Mouse (Mus musculus): Measurements from ENCODE around the gene Dlec1. TPM values are rescaled to one million over a fixed set of nuclear protein-coding genes. Genes with fewer than 3 reads are reported as not detected.

Dlec1 gene
- polyA plus RNA-seq, 1 experiment from 2014 or later: 1.0 TPM

DNA sequence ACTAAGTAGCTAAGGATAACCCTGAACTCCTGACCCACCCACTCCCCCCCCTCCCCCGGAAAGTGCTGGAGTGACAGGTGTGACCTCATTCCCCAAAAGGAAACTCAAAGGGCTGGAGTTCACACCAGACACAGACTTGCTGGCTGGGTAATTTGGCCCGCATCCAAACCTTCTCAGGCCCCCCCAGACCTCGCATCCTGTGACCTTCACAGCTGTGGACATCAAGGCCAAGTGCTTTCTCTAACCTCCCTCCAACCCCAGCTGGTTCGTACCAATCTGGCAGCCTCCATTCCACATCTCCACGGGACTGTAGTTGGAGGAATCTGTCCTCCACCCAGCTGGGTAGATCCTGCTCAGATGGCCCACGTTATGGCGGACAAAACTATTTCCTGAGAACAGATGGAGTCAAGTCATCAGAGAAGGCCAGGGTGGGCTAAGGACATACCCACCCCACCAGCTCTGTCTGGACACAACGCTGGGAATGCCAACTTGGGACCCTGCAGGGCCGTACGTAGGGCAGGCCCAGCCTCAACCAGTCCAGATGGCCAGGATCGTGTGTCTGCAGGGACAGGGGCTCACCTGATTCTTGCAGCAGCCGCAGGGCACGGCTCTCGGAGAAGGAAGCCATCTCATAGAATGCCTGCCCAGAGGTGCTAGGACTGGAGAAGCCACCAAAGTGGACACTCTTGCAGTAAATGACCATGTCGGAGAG, 28.9 kb upstream of the Dlec1 start:
- 86% methylated on average over 15 of the region's 15 CpGs for WGBS
- H3K9me3 ChIP-seq: no peaks in the 10 kb centered on the region
- no peaks in the 10 kb centered on the region for H3K27me3 ChIP-seq
- no peak overlapping the region for H3K9ac ChIP-seq
- H3K36me3 ChIP-seq (replicated peaks): 0 out of 2 replicates have a peak, but pooled peaks cover 3% of the 10 kb centered on the region
- no peak for ATAC-seq (ENCODE audit: low FRiP score)
- no peak overlapping the region for H3K4me3 ChIP-seq (replicated peaks)
- H3K27ac ChIP-seq: no peak overlapping the region
- no peaks in the 10 kb centered on the region for H3K4me1 ChIP-seq
- H3K4me2 ChIP-seq: no peak overlapping the region

DNA sequence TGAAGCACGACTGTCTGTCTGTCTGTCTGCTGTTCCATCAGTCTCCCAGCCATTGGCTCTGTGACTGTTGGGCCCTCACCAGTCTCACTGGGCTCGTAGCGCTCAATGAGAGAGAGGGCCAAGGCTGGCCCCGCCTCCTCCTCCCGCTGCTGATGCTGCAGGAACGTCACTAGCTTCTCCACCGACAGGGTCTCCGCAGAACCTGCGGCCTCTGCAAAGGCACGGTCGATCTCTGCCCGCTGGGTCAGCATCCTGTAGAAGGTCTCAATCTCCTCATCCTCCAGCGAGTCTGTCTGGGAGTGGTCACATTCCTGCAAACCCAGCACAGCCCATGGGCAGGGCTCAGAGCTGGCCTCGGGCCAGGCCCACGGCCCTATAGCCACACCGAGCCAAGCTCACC, 26.6 kb upstream of the Dlec1 start:
- 0 out of 2 replicates have a peak, but pooled peaks cover 3% of the 10 kb centered on the region for H3K36me3 ChIP-seq (replicated peaks)
- H3K27ac ChIP-seq: no peak overlapping the region
- WGBS: 80% methylated on average over 16 of the region's 16 CpGs
- H3K9me3 ChIP-seq: no peaks in the 10 kb centered on the region
- H3K4me3 ChIP-seq (replicated peaks): no peak overlapping the region
- no peak for ATAC-seq (ENCODE audit: low FRiP score)
- H3K9ac ChIP-seq: no peak overlapping the region
- no peaks in the 10 kb centered on the region for H3K27me3 ChIP-seq
- no peak overlapping the region for H3K4me2 ChIP-seq
- H3K4me1 ChIP-seq: no peaks in the 10 kb centered on the region

DNA sequence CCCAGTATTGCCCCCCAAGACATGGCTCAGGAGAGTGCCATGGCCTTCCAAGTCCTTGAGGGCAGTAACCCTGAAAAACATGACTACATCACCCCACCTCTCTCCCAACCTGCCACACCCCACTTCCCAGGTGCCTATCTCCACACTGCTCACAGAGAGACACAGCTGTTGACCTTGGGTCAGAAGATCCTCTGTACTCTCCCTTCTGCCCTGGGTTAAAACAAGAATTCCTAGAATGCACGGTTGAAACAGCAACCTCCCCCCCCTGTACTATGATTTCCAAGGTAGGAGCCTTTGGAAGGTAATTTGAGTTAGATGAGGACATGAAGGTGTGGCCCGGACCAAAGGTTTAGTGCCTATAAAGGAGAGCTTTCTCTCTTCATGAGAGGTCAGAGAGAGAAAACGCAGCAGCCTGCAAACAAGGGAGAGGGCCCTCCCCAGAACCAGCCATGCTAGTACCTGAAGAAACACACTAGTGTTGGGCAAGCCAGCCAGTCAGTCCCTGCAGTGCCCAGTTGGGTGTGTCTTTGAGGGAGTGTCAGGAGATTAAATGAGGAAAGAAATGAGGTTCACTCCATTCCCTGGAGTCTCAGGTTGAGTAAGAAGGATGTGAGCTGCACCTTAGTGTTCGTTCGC, 22.1 kb upstream of the Dlec1 start:
- no peaks in the 10 kb centered on the region for H3K9me3 ChIP-seq
- ATAC-seq (ENCODE audit: low FRiP score): no peak
- WGBS: 85% methylated on average over 5 of the region's 5 CpGs

DNA sequence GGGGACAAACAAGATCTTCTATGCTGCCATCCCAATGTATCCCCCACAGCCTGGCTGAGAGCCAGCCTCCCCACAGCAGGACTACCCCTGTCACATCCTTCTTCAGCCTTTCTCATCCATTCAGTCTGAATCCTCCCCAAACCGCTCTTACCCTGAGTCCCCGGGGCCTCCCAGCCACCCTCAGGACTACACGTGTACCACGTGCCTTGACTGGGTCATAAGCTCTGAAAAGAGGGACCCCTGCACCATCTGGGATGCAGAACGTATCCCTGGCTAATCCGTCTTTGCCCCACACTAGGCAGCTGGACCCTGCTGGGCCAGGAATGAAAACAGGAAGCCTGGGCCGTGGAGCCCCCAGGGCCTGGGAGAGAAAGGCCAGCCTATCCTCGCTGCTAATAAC, 20.2 kb upstream of the Dlec1 start:
- Histone ChIP-seq H3K9me3 (no peaks in the 10 kb centered on the region), H3K27ac (peak overlapping the region; percentile 75), H3K27me3 (peaks cover 9% of the 10 kb centered on the region; the same call in 1 of the 2 replicates), H3K4me2 (0 out of 2 replicates have a peak overlapping the region, but pooled peaks have one; percentile 2), H3K4me1 (peaks cover 25% of the 10 kb centered on the region), H3K36me3 (replicated peaks) (no peaks in the 10 kb centered on the region), H3K9ac (peak overlapping the region; percentile 17; the same call in 1 of the 2 replicates), H3K4me3 (replicated peaks) (no peak overlapping the region)
- 2% methylated on average over 8 of the region's 8 CpGs for WGBS
- peak; percentile 80 for ATAC-seq (ENCODE audit: low FRiP score)

More for the DNA sequence above, 22.1 kb upstream of the Dlec1 start:
- H3K4me1 ChIP-seq: peaks cover 16% of the 10 kb centered on the region
- H3K4me3 ChIP-seq (replicated peaks): no peak overlapping the region
- H3K9ac ChIP-seq: no peak overlapping the region
- H3K4me2 ChIP-seq: no peak overlapping the region
- 0 out of 2 replicates have a peak, but pooled peaks cover under 1% of the 10 kb centered on the region for H3K27me3 ChIP-seq
- H3K27ac ChIP-seq: no peak overlapping the region
- H3K36me3 ChIP-seq (replicated peaks): no peaks in the 10 kb centered on the region

DNA sequence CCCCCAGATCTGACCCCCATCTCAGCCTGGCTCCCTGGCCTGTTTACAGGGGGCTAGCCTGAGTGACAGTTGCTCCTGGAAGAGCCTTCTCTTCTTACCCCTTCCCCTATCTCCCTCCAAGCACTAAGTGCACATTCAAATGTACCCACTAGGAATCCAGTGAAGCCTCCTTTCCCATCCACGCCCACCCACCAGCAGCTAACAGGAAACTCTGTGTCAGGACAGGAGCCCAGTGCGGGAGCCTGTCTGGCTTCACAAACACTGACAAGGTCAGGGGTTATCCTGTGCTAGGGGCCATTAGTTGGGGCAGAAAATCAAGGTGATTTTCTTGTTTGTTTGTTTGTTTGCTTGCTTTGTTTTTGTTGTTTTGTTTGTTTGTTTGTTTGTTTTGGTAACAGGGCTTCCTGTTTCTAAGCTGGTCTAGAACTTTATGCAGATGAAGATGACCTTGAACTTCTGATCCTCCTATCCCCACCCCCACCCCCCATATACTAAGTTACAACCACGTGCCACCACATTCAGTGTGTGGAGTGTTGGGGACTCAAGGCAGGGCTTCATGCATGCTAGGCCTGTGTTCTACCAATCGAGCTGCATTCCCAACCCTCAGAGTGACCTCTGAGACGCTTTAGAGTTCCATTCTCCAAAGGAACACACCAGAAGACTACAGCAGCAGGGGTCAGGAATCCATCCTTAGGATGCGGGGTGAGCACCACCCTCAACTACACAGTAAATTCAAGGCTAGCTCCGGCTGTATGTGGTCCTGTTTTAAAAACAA, 19.4 kb upstream of the Dlec1 start:
- 77% methylated on average over 7 of the region's 7 CpGs for WGBS
- H3K4me2 ChIP-seq: no peak overlapping the region
- no peaks in the 10 kb centered on the region for H3K9me3 ChIP-seq
- H3K4me1 ChIP-seq: peaks cover 31% of the 10 kb centered on the region
- peaks cover 16% of the 10 kb centered on the region; the same call in 1 of the 2 replicates for H3K27me3 ChIP-seq
- no peaks in the 10 kb centered on the region for H3K36me3 ChIP-seq (replicated peaks)
- no peak; the same call in 1 of the 2 replicates for ATAC-seq (ENCODE audit: low FRiP score)
- 0 out of 2 replicates have a peak overlapping the region, but pooled peaks have one; percentile 17 for H3K9ac ChIP-seq
- H3K27ac ChIP-seq: peak overlapping the region; percentile 75
- H3K4me3 ChIP-seq (replicated peaks): no peak overlapping the region

DNA sequence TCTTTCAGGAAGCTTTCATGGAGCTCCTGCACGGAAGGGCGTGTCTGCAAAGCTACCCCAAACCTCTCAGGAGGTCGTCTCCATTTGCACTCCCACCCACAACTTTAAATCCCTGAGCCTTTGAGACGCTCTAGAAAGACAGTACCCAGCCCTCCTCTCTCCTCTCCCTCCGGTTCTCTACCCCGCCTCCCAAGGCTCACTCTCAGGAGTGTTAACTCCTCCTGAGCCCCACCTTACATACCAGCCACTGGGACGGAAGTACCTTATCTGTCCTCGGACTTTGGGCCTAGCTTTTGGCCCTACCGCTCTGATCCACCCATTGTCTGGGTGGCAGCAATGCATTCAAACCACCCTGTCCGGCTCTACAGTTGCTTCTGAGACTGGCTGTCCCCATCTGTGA, 18.3 kb upstream of the Dlec1 start:
- Histone ChIP-seq H3K4me1 (peaks cover 41% of the 10 kb centered on the region), H3K27ac (no peak overlapping the region)

DNA sequence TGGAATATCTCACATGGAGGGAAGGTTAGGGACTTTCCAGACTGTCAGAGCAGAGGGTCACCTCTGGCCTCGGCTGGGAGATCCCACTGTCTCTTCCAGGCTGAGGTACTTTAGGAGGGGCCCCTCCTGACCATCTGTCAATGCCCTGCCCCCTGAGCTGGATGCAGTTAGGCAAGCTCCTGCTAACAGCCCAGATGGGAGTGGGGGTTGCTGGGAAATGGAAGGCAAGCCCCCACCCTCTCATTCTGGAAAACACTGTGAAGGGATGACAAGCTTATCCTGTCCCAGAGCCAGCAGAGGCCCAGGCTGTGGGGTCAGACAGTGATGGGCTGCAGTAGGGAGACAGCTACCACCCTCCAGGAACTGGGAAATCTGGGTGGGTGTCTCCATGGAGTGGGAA, 15.8 kb upstream of the Dlec1 start:
- no peaks in the 10 kb centered on the region for H3K9me3 ChIP-seq
- ATAC-seq (ENCODE audit: low FRiP score): no peak
- H3K4me1 ChIP-seq: peaks cover 44% of the 10 kb centered on the region
- H3K36me3 ChIP-seq (replicated peaks): no peaks in the 10 kb centered on the region
- H3K9ac ChIP-seq: no peak overlapping the region
- 71% methylated on average over 1 of the region's 1 CpGs for WGBS
- peaks cover 42% of the 10 kb centered on the region for H3K27me3 ChIP-seq
- H3K27ac ChIP-seq: no peak overlapping the region
- H3K4me2 ChIP-seq: no peak overlapping the region
- H3K4me3 ChIP-seq (replicated peaks): no peak overlapping the region

More for the DNA sequence above, 18.3 kb upstream of the Dlec1 start:
- no peaks in the 10 kb centered on the region for H3K36me3 ChIP-seq (replicated peaks)
- WGBS: 84% methylated on average over 10 of the region's 10 CpGs
- no peaks in the 10 kb centered on the region for H3K9me3 ChIP-seq
- no peak overlapping the region for H3K9ac ChIP-seq
- H3K27me3 ChIP-seq: peaks cover 23% of the 10 kb centered on the region
- no peak overlapping the region for H3K4me2 ChIP-seq
- no peak for ATAC-seq (ENCODE audit: low FRiP score)
- H3K4me3 ChIP-seq (replicated peaks): no peak overlapping the region

DNA sequence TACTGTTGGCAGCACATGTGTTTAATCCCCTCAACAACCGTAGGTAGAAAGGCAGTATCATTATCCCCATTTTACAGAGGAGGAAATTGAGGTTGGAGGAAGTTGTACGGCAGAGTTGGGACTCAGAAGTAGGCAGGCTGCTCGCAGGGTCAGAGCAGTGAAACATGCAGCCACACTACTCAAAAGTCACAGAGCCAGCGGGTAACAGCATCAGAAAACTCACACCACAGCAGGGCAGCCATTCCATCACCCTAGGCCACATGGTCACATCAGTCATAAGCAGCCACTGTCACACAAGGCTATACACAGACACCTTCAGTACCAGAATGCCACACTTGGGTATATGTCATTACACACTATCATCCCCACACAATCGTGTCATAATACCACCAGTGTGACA, 15.0 kb upstream of the Dlec1 start:
- ATAC-seq (ENCODE audit: low FRiP score): 0 out of 2 replicates have a peak, but pooled peaks have one; percentile 6
- 0 out of 2 replicates have a peak overlapping the region, but pooled peaks have one; percentile 53 for H3K4me2 ChIP-seq
- H3K4me1 ChIP-seq: peaks cover 44% of the 10 kb centered on the region
- peaks cover 51% of the 10 kb centered on the region for H3K27me3 ChIP-seq
- no peak overlapping the region for H3K4me3 ChIP-seq (replicated peaks)
- no peaks in the 10 kb centered on the region for H3K9me3 ChIP-seq
- WGBS: 88% methylated on average over 5 of the region's 5 CpGs
- no peaks in the 10 kb centered on the region for H3K36me3 ChIP-seq (replicated peaks)
- H3K27ac ChIP-seq: no peak overlapping the region
- H3K9ac ChIP-seq: no peak overlapping the region

DNA sequence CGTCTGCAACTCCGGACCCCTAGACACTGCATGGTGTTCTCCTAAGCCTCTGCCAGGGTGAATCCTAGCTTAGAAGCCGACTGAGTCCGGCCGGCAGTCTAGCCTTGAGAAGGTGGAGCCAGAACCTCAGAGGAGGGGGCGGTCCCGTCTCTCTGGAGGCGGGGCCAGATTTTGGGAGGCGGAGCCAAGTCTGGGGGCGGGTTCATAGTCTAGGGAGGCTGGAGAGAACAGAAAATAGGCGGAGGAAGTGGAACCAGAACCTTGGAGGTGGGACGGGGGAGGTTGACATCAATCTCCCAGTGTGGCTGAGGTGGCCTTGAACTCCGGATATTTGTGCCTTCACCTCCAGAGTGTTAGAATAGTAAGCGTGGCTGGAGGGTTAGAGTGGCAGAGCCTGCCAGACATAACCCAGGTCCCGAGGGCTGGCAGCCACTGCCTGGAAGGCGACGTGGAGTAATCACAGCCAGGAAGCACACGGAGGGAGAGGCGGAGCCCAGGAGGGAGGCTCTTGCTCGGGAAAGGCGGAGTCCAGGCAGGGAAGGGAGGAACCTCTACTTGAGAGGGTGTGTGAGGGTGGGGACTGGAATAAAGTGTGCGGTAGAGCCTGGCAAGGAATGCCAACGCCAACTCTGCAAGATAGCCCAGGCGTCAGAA, 14.0 kb upstream of the Dlec1 start:
- no peaks in the 10 kb centered on the region for H3K36me3 ChIP-seq (replicated peaks)
- WGBS: 2% methylated on average over 24 of the region's 24 CpGs
- peak overlapping the region; percentile 53 for H3K4me2 ChIP-seq
- peaks cover 61% of the 10 kb centered on the region for H3K27me3 ChIP-seq
- H3K4me3 ChIP-seq (replicated peaks): peak overlapping the region; percentile 32
- ATAC-seq (ENCODE audit: low FRiP score): peak; percentile 67
- peaks cover 47% of the 10 kb centered on the region for H3K4me1 ChIP-seq
- H3K27ac ChIP-seq: no peak overlapping the region
- no peaks in the 10 kb centered on the region for H3K9me3 ChIP-seq
- H3K9ac ChIP-seq: no peak overlapping the region

DNA sequence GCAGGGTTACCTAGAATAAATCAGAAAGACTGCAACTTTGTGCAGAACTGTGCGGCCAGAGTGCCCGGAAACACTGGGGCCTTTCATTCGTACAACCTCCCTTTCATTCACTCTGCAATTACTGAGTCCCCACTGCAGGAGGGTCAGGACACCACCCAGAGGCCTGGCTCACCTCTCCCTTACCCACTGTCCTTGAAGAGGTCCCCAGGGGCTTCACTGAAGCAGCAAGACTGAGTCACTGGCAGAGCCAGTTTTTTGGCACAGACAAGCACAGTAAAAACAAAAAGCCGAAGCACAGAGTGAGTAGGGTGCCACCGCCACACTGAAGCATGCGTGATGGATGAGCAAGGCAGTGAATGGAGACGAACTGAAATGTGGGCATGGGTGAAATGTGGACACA, 12.8 kb upstream of the Dlec1 start:
- Histone ChIP-seq H3K4me3 (replicated peaks) (no peak overlapping the region), H3K9me3 (no peaks in the 10 kb centered on the region), H3K4me1 (peaks cover 58% of the 10 kb centered on the region), H3K27ac (no peak overlapping the region), H3K9ac (no peak overlapping the region), H3K27me3 (peaks cover 72% of the 10 kb centered on the region), H3K4me2 (no peak overlapping the region), H3K36me3 (replicated peaks) (no peaks in the 10 kb centered on the region)
- no peak for ATAC-seq (ENCODE audit: low FRiP score)
- 57% methylated on average over 7 of the region's 7 CpGs for WGBS

DNA sequence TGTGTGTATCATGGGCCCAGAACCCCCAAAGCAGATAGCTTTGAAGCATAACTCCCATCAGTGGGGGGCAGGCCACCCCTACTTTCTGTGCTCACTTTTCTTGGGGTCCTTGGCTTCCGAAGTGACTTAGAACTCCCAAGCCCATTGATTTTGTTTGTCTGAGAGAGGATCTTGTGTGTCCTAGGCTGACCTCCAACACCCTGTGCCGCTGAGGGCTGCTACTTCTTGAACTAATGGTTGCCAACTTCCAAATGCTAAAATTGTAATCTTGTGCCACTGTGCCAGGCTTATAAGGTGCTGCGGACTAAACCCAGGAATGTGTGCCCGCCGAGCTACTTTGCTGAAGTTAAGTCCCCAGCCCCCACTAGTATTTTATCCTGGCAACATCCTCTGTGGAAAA, 11.8 kb upstream of the Dlec1 start:
- no peaks in the 10 kb centered on the region for H3K9me3 ChIP-seq
- H3K36me3 ChIP-seq (replicated peaks): no peaks in the 10 kb centered on the region
- no peak overlapping the region for H3K27ac ChIP-seq
- 89% methylated on average over 5 of the region's 5 CpGs for WGBS
- H3K4me2 ChIP-seq: no peak overlapping the region
- no peak for ATAC-seq (ENCODE audit: low FRiP score)
- H3K4me1 ChIP-seq: peaks cover 61% of the 10 kb centered on the region
- peaks cover 78% of the 10 kb centered on the region for H3K27me3 ChIP-seq
- no peak overlapping the region for H3K9ac ChIP-seq
- no peak overlapping the region for H3K4me3 ChIP-seq (replicated peaks)

Data from forebrain, embryonic 12.5 days (tissue).